Mouse (Mus musculus) cerebellum, adult 11 months (tissue): ENCODE results near the gene Rpl9-ps6.
"Not testable (repeated sequence)": the region's sequence is repeated elsewhere in the genome, so short reads cannot be mapped to it uniquely, and the experiment has no call there.

ENCODE experiments used
- DNase-seq: peaks from one replicate; pipeline ENCODE4 v3.0.0; 2022

Gene Rpl9-ps6

DNA sequence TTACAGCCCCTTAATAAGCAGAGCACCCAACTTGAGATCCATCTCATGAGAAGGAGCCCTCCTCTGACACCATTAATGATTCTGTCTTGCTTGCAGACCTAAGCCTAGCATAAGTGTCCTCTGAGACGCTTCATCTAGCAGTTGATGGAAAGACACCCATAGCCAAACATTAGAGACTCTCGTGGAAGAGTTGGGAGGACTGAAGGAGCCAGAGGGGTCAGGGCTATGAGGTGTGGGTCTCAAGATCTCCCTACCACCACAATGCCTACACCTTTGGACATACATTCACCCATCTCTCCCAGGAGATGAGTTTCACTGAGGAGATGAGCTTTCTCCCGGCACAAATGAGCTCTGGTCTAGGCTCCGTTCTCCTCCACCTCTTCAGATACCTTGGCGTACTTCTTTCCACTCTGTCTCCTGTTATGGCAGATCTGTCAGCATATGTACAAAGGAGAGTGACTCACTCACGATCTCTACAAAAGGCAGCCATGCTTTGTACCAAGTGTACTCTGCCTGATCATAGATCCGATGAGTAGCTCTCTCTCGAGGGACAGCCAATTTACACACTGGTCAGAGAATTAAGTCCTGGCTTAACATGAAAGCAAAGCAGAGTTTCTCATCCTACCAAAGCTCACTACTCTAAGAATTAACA is 14.5 kb upstream of the Rpl9-ps6 start:
- no peak for DNase-seq

DNA sequence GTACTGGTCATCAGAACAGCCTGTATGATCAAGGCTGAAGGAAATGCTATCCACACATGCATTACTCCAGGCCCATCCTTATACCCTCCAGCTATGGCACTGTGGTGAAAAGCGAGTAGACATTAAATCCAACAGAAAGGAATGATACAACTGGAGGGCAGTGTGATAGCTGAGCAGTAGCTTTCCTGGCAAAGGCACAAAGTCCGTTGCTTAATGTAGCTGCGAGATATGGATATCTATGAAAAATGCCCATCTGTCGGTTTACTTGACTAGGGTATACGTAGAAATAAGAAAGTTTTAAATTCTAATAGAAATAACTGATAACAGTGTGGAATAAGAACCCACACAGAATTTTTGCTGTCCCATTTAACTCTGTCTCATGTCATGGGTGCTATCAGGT is 13.9 kb upstream of the Rpl9-ps6 start:
- DNase-seq: no peak

DNA sequence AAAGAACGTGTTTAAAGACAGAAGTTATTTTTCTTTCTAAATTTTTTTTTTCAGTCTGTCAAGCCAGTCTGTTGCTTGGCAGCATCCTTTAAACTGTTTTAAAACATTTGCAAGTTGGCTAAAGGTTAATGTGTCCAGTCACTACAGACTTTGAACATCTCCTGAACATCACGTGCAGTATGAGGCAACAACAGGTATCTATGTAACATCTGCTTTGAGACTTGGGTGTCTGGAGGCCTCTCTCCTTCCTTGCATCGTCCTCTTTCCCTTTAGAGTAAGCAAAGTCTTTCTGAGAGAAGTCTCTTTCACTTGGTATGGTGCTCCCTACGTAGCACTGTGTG is 10.3 kb upstream of the Rpl9-ps6 start:
- DNase-seq: no peak

DNA sequence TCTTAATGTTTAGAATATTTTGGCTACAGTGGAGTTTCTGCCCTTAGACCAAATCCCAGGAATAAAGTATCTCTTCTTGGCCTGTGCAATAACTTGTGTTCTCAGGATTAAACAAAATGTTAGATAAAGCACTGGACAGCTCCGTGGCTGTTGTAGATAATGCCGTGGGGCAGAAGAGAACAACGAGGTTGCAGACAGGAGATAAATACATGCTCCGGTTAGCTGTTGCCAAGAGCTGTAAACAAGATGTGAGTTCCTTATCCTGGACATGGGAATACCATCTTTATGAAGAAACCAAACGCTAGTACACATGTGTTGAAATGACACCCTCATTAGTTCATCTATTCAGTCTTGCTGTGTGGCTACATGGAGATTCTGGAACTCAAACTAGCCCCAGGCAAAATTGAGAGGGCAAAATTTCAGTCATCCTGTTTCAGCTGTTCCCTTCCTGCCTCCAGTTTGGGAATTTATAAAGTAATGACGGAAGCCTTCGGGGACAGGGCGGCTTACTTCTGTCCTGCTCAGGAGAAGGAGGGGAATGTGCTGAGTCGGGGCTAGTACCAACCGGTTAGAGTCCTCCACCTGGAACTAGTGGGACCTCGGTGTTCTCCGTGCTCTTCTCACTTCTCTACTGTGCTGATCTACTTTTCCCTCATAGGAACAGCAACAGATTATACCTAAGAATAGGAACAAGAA is 9.8 kb upstream of the Rpl9-ps6 start:
- no peak for DNase-seq

DNA sequence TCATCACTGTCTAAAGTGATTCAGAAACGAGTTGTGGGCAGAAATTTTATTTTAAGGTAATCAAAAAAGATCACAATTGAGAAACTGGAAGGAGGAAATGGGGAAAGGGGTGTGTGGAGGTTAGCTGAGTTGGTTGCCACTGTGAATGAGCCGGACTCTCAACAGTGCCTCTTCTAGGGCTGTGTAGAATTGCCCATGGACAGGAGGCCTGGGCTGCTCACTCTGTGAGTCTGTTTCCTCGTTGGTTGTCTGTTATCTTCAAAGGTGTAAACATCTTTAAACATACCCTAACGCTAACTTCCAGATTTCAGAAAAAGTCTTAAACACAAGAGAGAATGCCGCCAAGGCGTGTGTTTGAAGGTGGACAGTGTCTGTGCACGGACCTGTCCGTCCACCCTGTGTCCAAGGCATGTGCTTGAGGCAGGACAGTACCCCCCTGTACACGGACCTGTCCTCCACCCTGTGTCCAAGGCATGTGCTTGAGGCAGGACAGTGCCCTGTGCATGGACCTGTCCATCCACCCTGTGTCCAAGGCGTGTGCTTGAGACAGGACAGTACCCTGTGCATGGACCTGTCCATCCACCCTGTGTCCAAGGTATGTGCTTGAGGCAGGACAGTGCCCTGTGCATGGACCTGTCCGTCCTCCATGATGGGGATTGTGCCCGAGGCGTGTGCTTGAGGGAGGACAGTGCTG is 4.3 kb upstream of the Rpl9-ps6 start:
- no peak for DNase-seq

DNA sequence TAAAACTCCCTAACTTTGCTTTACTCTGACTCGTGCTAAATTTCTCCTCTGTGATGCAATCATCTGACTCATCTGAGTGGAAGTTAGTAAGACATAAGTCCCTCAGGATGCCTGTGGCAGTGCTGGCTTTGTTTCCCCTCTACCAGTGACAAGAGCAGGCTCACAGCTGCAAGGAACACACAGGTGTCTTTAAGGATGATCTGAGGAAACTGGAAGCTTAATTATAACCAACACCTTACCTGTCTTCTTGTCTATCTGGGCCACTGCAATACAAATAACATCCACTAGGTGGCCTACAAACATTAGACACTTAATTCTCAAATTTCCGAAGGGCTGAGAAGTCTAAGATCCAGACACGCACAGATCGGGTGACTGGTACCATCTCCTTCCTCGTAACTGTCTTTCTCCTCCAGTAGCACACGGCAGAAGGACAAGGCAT is 3.7 kb upstream of the Rpl9-ps6 start:
- peak; percentile 26 for DNase-seq

DNA sequence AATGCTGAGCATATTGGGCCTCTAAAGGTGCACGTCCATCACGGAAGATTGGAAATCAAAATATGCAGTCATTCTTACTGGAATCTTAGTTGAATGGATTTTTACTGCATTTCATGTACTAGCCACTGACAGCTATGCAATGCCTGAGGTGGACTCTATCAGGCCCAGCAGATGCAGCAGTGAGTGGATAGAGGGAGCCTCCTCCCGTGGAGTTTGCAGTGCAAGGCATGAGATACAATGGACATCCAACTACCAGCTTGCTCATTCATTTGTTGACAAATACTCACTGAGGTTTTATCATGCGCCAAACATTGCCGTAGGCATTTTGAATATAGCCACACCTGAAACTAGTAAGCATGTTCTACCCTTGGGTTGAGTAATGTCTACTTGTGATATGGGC is 947 bp upstream of the Rpl9-ps6 start:
- no peak for DNase-seq

DNA sequence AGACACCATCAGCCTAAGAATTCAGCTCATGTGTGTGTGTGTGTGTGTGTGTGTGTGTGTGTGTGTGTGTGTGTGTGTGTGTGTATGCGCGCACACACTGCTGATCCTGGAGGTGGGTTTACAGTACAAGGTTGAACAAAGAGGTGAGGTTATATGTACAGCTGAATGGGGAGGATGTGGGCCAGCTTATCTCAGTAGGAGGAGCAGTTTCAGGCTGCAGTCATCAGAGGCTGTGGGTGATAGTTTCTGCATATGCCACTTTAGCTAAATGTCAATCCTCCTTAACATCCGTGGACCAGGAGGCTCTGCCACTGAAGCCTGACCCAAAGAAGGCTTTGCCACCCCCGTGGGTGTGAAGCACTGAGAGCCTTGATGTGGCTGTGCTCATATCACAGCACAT is 1.1 kb downstream of the Rpl9-ps6 start:
- DNase-seq: no peak

DNA sequence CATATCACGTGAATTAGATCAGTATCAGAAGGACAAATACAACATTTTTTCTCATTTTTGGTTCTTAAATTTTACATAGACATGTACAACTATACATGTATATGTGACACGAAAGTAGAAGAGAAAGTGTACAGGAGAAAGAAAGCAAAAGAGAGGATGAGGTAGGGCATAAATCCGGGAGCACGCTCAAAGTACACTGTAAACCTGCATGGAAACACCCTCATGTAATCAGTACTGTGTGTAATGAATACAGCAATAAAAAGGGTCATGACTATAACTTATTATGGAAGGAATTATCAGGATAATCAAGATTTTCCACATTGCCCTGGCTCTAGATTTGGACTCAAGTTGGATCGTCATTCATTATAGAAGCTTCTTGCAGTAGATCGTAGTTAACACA is 3.3 kb downstream of the Rpl9-ps6 start:
- no peak for DNase-seq

DNA sequence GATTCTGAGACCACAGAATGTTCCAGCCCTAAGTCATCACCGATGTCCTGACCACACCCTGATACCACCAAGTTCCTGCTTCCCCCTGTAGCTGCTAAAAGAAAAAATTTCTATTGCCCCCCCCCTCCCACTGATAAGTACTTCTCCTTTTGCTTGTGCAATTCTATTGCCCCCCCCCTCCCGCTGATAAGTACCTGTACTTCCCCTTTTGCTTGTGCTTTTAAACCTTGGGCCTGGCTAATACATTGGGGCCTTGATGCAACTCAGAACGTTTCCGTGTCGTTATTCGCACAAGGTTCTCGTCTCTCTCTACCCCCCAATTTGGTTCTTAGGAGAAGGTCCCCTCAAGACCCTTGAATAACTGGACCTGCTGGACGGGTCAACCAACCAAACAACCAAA is 8.7 kb downstream of the Rpl9-ps6 start:
- not testable (repeated sequence) for DNase-seq

DNA sequence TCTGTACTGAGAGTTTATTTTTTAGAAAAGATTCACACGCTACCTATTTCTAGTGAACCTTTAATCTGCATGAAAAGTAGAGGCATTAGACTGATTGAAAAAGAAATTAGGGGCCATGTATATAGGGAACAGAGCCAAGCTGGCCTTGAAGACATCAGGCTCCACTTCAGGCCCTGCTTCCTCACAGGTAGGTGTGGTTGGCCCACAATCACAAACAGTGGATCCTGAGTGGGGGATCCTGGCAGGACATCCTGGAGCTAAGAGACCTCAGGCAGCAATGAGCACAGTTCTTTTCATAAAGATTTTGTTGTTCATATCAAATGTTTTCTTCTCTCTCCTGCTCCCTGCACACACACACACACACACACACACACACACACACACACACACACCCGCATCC is 9.6 kb downstream of the Rpl9-ps6 start:
- DNase-seq: no peak

DNA sequence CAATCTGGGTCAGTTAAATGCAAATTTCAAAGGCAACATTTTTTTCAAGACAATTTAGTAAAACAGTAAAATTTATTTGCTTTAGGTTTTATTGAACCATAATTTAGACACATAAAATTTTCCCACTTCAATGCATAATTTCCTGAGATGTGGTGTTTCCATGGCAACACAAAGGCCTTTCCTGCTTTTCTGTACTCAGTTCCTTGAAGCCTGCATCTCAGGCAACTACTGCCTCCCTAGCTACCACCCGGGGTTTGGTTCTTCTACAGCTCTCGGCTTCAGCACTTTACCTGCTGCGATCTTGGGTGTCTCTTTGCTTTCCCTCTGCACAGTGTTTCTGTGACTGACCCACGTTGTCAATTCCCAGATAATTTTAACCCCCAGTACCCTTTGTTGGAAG is 14.1 kb downstream of the Rpl9-ps6 start:
- DNase-seq: no peak

DNA sequence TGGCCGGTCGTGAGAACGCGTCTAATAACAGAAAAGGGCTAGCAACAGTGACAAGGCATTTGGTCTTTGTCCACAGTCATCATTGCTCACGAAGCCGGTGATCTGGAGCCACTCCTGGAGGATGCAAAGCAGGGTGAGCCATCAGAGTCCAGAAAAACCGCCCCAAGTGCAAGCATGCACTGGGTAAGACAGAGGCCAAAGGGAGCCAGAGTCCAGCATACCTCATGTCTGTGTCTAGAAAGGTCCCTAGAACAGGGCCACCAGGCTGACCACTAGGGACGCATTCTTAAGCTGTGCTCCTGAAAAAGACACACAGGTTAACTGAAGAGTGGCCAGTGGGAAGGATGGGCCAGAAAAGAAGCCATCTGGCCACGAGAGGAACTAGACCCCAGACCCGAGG is 17.4 kb downstream of the Rpl9-ps6 start:
- no peak for DNase-seq

DNA sequence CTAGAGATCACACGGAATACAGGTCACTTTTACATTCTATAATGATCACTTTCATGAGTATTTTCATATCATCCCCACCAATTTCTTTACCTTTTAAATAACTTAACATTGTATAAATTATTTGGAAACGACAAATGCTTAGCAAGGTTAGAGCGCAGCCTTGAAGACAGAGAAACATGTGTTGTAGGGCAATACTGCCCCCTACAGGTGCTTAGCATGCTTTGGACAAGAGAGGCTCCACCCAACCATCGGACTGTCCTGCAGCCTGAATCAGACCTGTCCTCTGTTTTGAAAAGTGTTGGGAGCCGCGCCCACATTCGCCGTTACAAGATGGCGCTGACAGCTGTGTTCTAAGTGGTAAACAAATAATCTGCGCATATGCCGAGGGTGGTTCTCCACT is 24.8 kb downstream of the Rpl9-ps6 start:
- peak; percentile 26 for DNase-seq

DNA sequence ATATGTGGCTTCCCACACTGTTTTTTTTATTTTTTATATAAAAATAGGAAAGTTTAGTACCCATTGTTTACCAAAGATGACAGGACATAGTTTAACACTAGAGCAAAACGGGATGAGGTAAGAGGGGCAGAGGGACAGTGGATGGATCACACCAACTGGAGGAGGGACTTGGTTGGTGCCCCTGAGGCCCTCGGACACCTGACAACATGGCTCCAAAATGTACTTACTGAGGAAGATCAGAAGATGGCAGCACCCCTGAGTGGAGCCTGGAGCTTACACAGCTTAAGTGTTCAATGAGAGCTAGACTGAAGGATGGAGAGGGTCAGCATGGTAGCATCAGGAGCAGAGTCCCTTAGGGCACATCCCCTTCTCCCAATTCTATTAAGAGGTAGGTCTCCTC is 27.0 kb downstream of the Rpl9-ps6 start:
- no peak for DNase-seq

DNA sequence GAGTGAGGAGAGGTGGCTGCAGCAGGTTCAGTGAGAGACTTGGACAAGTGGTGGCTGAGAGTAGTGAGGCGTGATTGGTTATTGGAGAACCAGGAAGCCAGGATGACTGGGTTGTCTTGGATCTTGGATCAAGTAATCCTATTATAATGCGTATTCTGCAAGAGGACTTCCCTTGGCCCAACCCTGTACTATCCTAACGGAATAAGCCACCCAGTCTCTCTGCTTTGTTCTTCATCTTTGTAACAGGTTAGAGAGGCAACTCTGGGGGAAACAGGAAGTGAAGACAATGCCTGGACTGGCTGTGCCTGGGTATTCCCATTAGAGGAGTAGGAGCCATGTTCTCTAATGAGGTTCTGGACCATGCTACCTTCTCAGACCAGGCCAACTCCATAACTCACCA is 40.5 kb downstream of the Rpl9-ps6 start:
- DNase-seq: no peak

DNA sequence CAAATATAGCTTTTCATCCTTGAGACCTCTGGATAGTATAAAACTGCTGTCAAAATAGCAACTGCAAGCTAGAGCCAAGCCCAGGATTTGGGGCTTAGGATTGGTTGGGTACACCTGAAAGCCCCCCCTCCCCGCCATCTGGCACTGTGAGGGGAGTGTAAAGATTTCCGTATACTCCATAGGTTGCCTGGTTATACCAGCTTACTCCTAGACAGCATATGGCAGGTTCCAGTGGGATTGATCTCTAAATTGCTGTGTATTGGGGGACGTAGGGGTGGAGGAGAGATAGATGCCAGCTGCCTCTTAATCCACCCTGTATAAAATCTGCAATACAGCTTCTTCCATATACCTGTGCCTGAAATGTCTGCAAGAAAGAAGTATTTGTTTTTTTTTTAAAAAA is 41.7 kb downstream of the Rpl9-ps6 start:
- no peak for DNase-seq

DNA sequence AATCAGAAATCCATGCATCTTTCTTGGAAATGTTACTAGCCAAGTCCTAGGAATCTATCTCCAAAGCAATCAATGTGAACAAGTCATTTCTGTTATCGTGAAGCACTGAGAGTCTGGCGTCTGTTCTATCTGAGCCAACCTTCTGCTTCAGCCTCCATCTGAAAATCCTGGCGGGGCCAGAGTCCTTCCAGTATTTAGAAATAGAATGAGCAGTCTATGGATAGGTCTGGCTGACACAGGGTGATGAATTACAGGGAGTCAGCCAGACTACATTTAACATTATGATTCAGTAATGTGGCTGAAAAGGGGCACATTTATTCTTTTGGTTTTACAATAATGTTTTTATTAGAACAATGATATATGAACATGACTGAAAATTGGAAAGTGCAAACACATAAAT is 47.3 kb downstream of the Rpl9-ps6 start:
- DNase-seq: no peak

DNA sequence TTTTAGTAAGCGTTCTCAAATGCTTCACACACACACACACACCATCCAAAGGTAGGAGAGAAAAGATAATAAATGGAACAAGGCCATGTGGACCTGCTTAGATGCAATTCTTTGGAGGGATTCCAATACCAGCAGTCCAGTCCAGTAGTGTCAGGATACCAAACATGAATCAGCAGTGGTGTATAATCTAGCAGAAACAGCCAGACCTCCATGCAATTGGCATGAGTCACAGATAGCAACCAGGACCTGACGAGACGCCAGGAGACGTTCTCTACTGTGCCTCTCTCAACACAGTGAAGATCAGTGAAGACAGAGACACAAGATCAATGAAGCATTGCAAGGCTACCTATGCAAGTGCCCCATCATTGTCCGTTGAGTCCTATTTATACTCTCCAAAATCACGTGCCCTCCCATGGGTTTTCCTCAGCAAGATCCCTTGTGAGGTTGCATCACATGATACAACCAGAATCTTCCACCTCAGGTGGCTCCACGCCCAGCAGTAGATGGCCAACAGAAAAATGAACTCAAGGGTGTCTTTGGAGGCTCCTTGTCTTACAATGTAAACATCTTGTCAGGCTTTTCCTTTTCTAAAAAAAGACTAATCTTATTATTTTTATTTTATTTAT is 49.6 kb downstream of the Rpl9-ps6 start:
- DNase-seq: no peak
